Mouse (Mus musculus) lung, postnatal 0 days (tissue): ENCODE measurements at regions not wholly inside any gene's neighbourhood (a gene's known extent, or its start where the extent isn't known, plus 50 kb on each side); places are given as distances from the start of the nearest gene placed in this dataset.
"Not testable (repeated sequence)": the region's sequence is repeated elsewhere in the genome, so short reads cannot be mapped to it uniquely, and the experiment has no call there.

ENCODE experiments used
- ATAC-seq: fragments of 200-750 bp; cut with Nextera tagmentation; 2 replicates; pipeline ENCODE4 v1.8.0; 2017; ENCODE audit warnings: moderate library complexity
- DNase-seq: peaks from one replicate; pipeline ENCODE4 v3.0.0-alpha.2; 2016; ENCODE audit warnings: low spot score
- H3K27ac ChIP-seq: fragments of 300-500 bp; sonication (generic); 2 replicates; pipeline ENCODE4 v1.5.1; 2014; ENCODE audit warnings: antibody characterized with exemption, mild to moderate bottlenecking, low read length, mixed read lengths
- H3K27me3 ChIP-seq: fragments of 300-500 bp; sonication (generic); replicated peaks from 2 replicates; pipeline ENCODE4 v1.6.1; 2014; ENCODE audit warnings: low read length, mixed read lengths; ENCODE audit not compliant: insufficient read depth
- H3K36me3 ChIP-seq: fragments of 300-500 bp; sonication (generic); 2 replicates; pipeline ENCODE4 v1.6.1; 2014; ENCODE audit warnings: low read length, mixed read lengths; ENCODE audit not compliant: insufficient read depth
- H3K4me1 ChIP-seq: fragments of 300-500 bp; sonication (generic); 2 replicates; pipeline ENCODE4 v1.6.1; 2014; ENCODE audit warnings: antibody characterized with exemption, low read depth, low read length, mixed read lengths; ENCODE audit not compliant: insufficient read depth
- H3K4me2 ChIP-seq: fragments of 300-500 bp; sonication (generic); replicated peaks from 2 replicates; pipeline ENCODE4 v1.6.1; 2014; ENCODE audit warnings: low read depth, mild to moderate bottlenecking, low read length, moderate library complexity, mixed read lengths
- H3K4me3 ChIP-seq: fragments of 300-500 bp; sonication (generic); 2 replicates; pipeline ENCODE4 v1.5.1; 2014; ENCODE audit warnings: low read depth, low read length
- H3K9ac ChIP-seq: fragments of 300-500 bp; sonication (generic); replicated peaks from 2 replicates; pipeline ENCODE4 v1.6.1; 2014; ENCODE audit warnings: low read depth, mild to moderate bottlenecking
- H3K9me3 ChIP-seq: fragments of 300-500 bp; sonication (generic); 2 replicates; pipeline ENCODE4 v1.6.1; 2016; ENCODE audit warnings: low read length, mixed read lengths
- CTCF ChIP-seq: IDR thresholded peaks from 2 replicates; pipeline ENCODE4 v1.5.1; 2016; ENCODE audit warnings: antibody characterized with exemption, mild to moderate bottlenecking
- EP300 ChIP-seq: IDR thresholded peaks from 2 replicates; pipeline ENCODE4 v1.6.1; 2016; ENCODE audit warnings: antibody characterized with exemption, mild to moderate bottlenecking, control low read depth
- WGBS: fragments of 180-500 bp; shearing (Covaris S2); extraction: QIAGEN DNeasy Blood & Tissue Kit; methylation state at CpG from one replicate; pipeline ENCODE4 v1.1.7; 2014; 5-methylcytosine and 5-hydroxymethylcytosine counted together

- Histone ChIP-seq H3K4me3 (no peak overlapping the region), H3K27ac (no peak overlapping the region), H3K9ac (no peak overlapping the region), H3K27me3 (no peaks in the 10 kb centered on the region), H3K4me2 (no peak overlapping the region), H3K36me3 (no peaks in the 10 kb centered on the region), H3K4me1 (no peaks in the 10 kb centered on the region), H3K9me3 (no peaks in the 10 kb centered on the region)
- no peak for ATAC-seq
- no peak for TF ChIP-seq EP300
- TF ChIP-seq CTCF = no peak
- 77% methylated on average over 2 of the region's 2 CpGs for WGBS
- no peak for DNase-seq
Observed at GRCm38 (mm10) chr14:13055198-13055597, 229.4 kb upstream of the Synpr start.

GRCm38 (mm10) chr14:13042536-13042935 lies 219.7 kb upstream of the Cadps start:
- not testable (repeated sequence) for H3K4me3 ChIP-seq, H3K4me2 ChIP-seq, H3K4me1 ChIP-seq, H3K9ac ChIP-seq, H3K27ac ChIP-seq, H3K9me3 ChIP-seq, H3K36me3 ChIP-seq, DNase-seq, H3K27me3 ChIP-seq, ATAC-seq
- WGBS = 28% methylated on average over 3 of the region's 3 CpGs

- Histone ChIP-seq H3K27me3 (no peaks in the 10 kb centered on the region), H3K27ac (no peak overlapping the region), H3K36me3 (no peaks in the 10 kb centered on the region), H3K9me3 (no peaks in the 10 kb centered on the region), H3K9ac (no peak overlapping the region), H3K4me1 (no peaks in the 10 kb centered on the region), H3K4me3 (no peak overlapping the region), H3K4me2 (no peak overlapping the region)
- ATAC-seq = no peak
- 69% methylated on average over 1 of the region's 1 CpGs for WGBS
- DNase-seq = no peak
- TF ChIP-seq EP300 (no peak), CTCF (no peak)
Observed at GRCm38 (mm10) chr14:13041741-13042140, 218.9 kb upstream of the Cadps start.

- no peak overlapping the region for H3K4me2 ChIP-seq
- TF ChIP-seq EP300 = no peak
- TF ChIP-seq CTCF = no peak
- DNase-seq = no peak
- WGBS = 72% methylated on average over 2 of the region's 2 CpGs
- no peaks in the 10 kb centered on the region for H3K4me1 ChIP-seq
- H3K9me3 ChIP-seq = no peaks in the 10 kb centered on the region
- H3K27ac ChIP-seq = no peak overlapping the region
- H3K27me3 ChIP-seq = no peaks in the 10 kb centered on the region
- H3K36me3 ChIP-seq = no peaks in the 10 kb centered on the region
- H3K9ac ChIP-seq = no peak overlapping the region
- no peak overlapping the region for H3K4me3 ChIP-seq
- no peak for ATAC-seq
Observed at GRCm38 (mm10) chr14:13040176-13040575, 217.3 kb upstream of the Cadps start.

- Histone ChIP-seq H3K9ac (no peak overlapping the region), H3K4me1 (no peaks in the 10 kb centered on the region), H3K36me3 (no peaks in the 10 kb centered on the region), H3K27ac (no peak overlapping the region), H3K27me3 (no peaks in the 10 kb centered on the region), H3K4me3 (no peak overlapping the region), H3K9me3 (no peaks in the 10 kb centered on the region), H3K4me2 (no peak overlapping the region)
- DNase-seq (no peak), ATAC-seq (no peak)
- TF ChIP-seq CTCF = no peak
- WGBS = 86% methylated on average over 2 of the region's 2 CpGs
Observed at GRCm38 (mm10) chr14:13037426-13037825, 214.5 kb upstream of the Cadps start.

GRCm38 (mm10) chr14:13029794-13030193 lies 206.9 kb upstream of the Cadps start:
- no peak for TF ChIP-seq EP300
- TF ChIP-seq CTCF = no peak
- 70% methylated on average over 2 of the region's 2 CpGs for WGBS
- H3K4me3 ChIP-seq = no peak overlapping the region
- H3K9me3 ChIP-seq = no peaks in the 10 kb centered on the region
- DNase-seq = no peak
- ATAC-seq = no peak
- H3K4me2 ChIP-seq = no peak overlapping the region
- no peaks in the 10 kb centered on the region for H3K36me3 ChIP-seq
- H3K9ac ChIP-seq = no peak overlapping the region
- no peak overlapping the region for H3K27ac ChIP-seq
- H3K27me3 ChIP-seq = no peaks in the 10 kb centered on the region
- H3K4me1 ChIP-seq = no peaks in the 10 kb centered on the region

- no peak for ATAC-seq
- H3K9ac ChIP-seq = no peak overlapping the region
- H3K36me3 ChIP-seq = no peaks in the 10 kb centered on the region
- H3K27me3 ChIP-seq = no peaks in the 10 kb centered on the region
- no peak for TF ChIP-seq CTCF
- no peak for TF ChIP-seq EP300
- no peak for DNase-seq
- no peak overlapping the region for H3K4me2 ChIP-seq
- H3K4me3 ChIP-seq = no peak overlapping the region
- H3K4me1 ChIP-seq = no peaks in the 10 kb centered on the region
- no peaks in the 10 kb centered on the region for H3K9me3 ChIP-seq
- H3K27ac ChIP-seq = no peak overlapping the region
Observed at GRCm38 (mm10) chr14:13022744-13023143, 199.9 kb upstream of the Cadps start.
